Mouse (Mus musculus) left cerebral cortex, postnatal 36 days (tissue): ENCODE results near the gene Slit1. TPM values are rescaled to one million over a fixed set of nuclear protein-coding genes. Genes with fewer than 3 reads are reported as not detected.

Experiments
- DNase-seq, 2 experiments: peaks; one replicate each; pipeline ENCODE4 v3.0.0; 2021 to 2022; ENCODE audit warnings: low spot score in 2 of 2, mixed read lengths in 1 of 2
- intact Hi-C: fragments of 180-260 bp; cut with DNase I; formaldehyde crosslinking; loops from one replicate; pipeline ENCODE4 v1.15.1; 2025
- microRNA-seq: library from miRNA; unstranded; fragments of <30 nt; microRNA quantifications from one replicate; pipeline ENCODE4 v1.2.0, GENCODE M21; 2022
- total RNA-seq, 2 experiments: library from RNA; stranded (reverse); gene quantifications; 2 replicates each; pipeline ENCODE4 v1.2.3; 2021

Gene Slit1
- total RNA-seq, 2 experiments from 2014 or later: 47.8 to 59.1 TPM

GRCm38 (mm10) chr19:41577576-41577975, 165.9 kb downstream of the Slit1 start:
- no peak for DNase-seq
- intact Hi-C loops: no loop called here

- no peak for DNase-seq
- intact Hi-C loops: no loop called here
These were observed 169.8 kb downstream of the Slit1 start for GRCm38 (mm10) chr19:41573700-41574099.

- no peak for DNase-seq
- intact Hi-C loops: no loop called here
These were observed 174.7 kb downstream of the Slit1 start for GRCm38 (mm10) chr19:41568791-41569190.

GRCm38 (mm10) chr19:41560856-41561255, 182.6 kb downstream of the Slit1 start:
- intact Hi-C loops: no loop called here
- DNase-seq: no peak

GRCm38 (mm10) chr19:41558891-41559486, 184.5 kb downstream of the Slit1 start:
- no peak for DNase-seq
- intact Hi-C loops: no loop called here

- no peak for DNase-seq
- intact Hi-C loops: no loop called here
These were observed 186.0 kb downstream of the Slit1 start for GRCm38 (mm10) chr19:41557491-41557890.

GRCm38 (mm10) chr19:41556981-41557380, 186.5 kb downstream of the Slit1 start:
- DNase-seq: no peak
- intact Hi-C loops: no loop called here

Small RNA genes within 50 kb of the gene (microRNA-seq; reads per million reads assigned to microRNA genes)
- gene Mir8091: not detected

Other genes with a start within 250 kb of the Slit1 start
- gene Gm340, start 161.3 kb downstream of the Slit1 start, total RNA-seq: 10 to 100 TPM; 12.2 to 15.2 TPM
- 1 to 10 TPM; 2.7 to 3.4 TPM for gene Arhgap19, start 58.4 kb upstream of the Slit1 start, total RNA-seq
- gene Frat1, start 86.3 kb upstream of the Slit1 start, total RNA-seq: 10 to 100 TPM; 15.5 to 17.6 TPM
- 10 to 100 TPM in 1 of 2 experiments, 1 to 10 TPM in 1; 7.6 to 10.2 TPM for gene Frat2, start 104.5 kb upstream of the Slit1 start, total RNA-seq
- gene Rrp12, start 152.5 kb upstream of the Slit1 start, total RNA-seq: 10 to 100 TPM; 32.2 to 34.1 TPM
- 100 to 1,000 TPM; 530 to 626 TPM for gene Pgam1, start 168.3 kb upstream of the Slit1 start, total RNA-seq
- 10 to 100 TPM; 21.0 to 27.3 TPM for gene Exosc1, start 189.8 kb upstream of the Slit1 start, total RNA-seq
- gene Zdhhc16, start 189.8 kb upstream of the Slit1 start, total RNA-seq: 10 to 100 TPM; 45.4 to 48.5 TPM
- 10 to 100 TPM; 25.2 to 36.7 TPM for gene Mms19, start 237.5 kb upstream of the Slit1 start, total RNA-seq
- 10 to 100 TPM; 12.2 to 15.1 TPM for gene Ubtd1, start 238.1 kb upstream of the Slit1 start, total RNA-seq